Mouse (Mus musculus): ENCODE measurements around the gene Pth1r. TPM values are rescaled to one million over a fixed set of nuclear protein-coding genes. Genes with fewer than 3 reads are reported as not detected.

Gene Pth1r
- polyA plus RNA-seq (2015; fragmentation: Nextera tagmentation; extraction: Ambion mirVana) = 17.5 and 17.9 TPM in 2 replicates

DNA sequence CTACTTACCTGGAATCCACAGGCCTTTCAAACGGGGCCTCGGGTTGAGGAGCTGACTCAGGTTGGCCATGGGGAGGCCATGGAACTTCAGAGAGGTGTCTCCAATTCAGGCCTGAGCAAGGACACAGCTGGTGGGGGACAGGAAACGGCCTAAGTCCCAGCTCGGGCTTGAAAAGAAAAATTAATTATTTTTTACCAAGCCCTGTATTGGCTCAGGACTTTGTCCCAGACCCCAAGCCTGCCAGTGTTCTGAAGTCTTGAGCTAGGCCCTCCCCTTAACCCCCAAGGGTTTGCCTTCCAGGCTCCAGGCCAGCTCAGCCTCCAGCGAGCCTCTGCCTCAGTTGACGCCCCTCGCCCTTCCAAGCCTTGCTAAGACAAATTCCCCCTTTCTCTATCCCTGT is at the start of gene Pth1r:
Gene Pth1r (minus strand): TSS at position 185 of the 400 bp plus-strand sequence.
- Histone ChIP-seq H3K4me3 (replicated peaks; ENCODE audit: low read length) (no peak within 1 kb of the TSS), H3K36me3 (ENCODE audit: control insufficient read depth, insufficient read depth, low read length) (no peaks in the 10 kb centered on the region), H3K4me2 (ENCODE audit: low read depth, low read length) (no peak within 1 kb of the TSS), H3K4me1 (ENCODE audit: control insufficient read depth, insufficient read depth, low read length) (peaks cover 9% of the 10 kb centered on the region), H3K9me3 (replicated peaks; ENCODE audit: control insufficient read depth, low read length) (no peaks in the 10 kb centered on the region), H3K27me3 (ENCODE audit: control insufficient read depth, insufficient read depth, low read length) (peaks cover 19% of the 10 kb centered on the region; the same call in 1 of the 2 replicates), H3K27ac (ENCODE audit: low read length) (no peak within 1 kb of the TSS), H3K9ac (ENCODE audit: low read length) (no peak within 1 kb of the TSS)
- no peak for ATAC-seq (ENCODE audit: insufficient read depth, low FRiP score)
- 51% methylated on average over 7 of the region's 7 CpGs for WGBS

DNA sequence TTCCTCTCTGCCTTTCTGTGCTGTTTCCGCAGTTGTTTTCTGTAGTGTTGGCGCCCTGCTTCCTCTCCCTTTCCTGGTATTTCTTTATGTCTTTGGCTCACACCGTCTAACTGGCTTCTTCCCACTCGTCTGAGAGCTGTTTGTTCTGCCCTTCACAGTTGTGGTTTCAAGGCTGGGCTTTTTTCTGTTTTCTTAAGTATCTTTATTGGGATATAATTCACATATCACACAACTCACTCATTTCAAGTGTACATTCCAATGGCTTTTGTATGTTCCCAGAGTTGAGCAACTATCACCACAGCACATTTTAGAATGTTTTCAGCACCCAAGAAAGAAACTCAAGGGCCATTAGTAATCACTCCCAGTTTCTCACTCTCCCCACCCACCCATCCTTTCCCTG is 43.5 kb upstream of the Pth1r start:
- Histone ChIP-seq H3K4me3 (replicated peaks; ENCODE audit: low read length) (no peak overlapping the region), H3K36me3 (ENCODE audit: control insufficient read depth, insufficient read depth, low read length) (no peaks in the 10 kb centered on the region), H3K27ac (ENCODE audit: low read length) (no peak overlapping the region), H3K4me2 (ENCODE audit: low read depth, low read length) (no peak overlapping the region), H3K9ac (ENCODE audit: low read length) (no peak overlapping the region), H3K4me1 (ENCODE audit: control insufficient read depth, insufficient read depth, low read length) (0 out of 2 replicates have a peak, but pooled peaks cover 3% of the 10 kb centered on the region), H3K27me3 (ENCODE audit: control insufficient read depth, insufficient read depth, low read length) (no peaks in the 10 kb centered on the region), H3K9me3 (replicated peaks; ENCODE audit: control insufficient read depth, low read length) (no peaks in the 10 kb centered on the region)
- ATAC-seq (ENCODE audit: insufficient read depth, low FRiP score) = no peak
- WGBS = 66% methylated on average over 4 of the region's 4 CpGs

DNA sequence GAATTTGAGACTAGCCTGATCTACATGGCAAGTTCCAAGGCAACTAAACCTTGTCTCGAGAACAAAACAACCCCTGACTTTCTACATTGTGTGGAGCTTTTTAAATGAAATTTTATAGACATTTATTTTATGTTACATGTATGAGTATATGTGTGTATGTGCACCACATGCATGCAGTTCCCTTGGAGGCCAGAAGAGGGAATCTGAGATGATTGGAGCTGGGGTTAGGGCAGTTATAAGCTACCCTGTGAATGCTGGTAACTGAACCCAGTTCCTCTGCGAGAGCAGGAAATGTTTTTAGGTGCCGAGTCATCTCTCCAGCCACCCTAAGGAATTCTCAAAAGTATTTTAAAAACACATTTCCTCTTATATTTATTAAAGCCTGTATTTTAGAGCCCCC is 41.2 kb upstream of the Pth1r start:
- ATAC-seq (ENCODE audit: insufficient read depth, low FRiP score) = no peak
- H3K27me3 ChIP-seq (ENCODE audit: control insufficient read depth, insufficient read depth, low read length) = no peaks in the 10 kb centered on the region
- no peak overlapping the region for H3K4me2 ChIP-seq (ENCODE audit: low read depth, low read length)
- H3K36me3 ChIP-seq (ENCODE audit: control insufficient read depth, insufficient read depth, low read length) = no peaks in the 10 kb centered on the region
- H3K9me3 ChIP-seq (replicated peaks; ENCODE audit: control insufficient read depth, low read length) = no peaks in the 10 kb centered on the region
- H3K27ac ChIP-seq (ENCODE audit: low read length) = no peak overlapping the region
- WGBS = 91% methylated on average over 3 of the region's 3 CpGs
- no peak overlapping the region for H3K9ac ChIP-seq (ENCODE audit: low read length)
- H3K4me3 ChIP-seq (replicated peaks; ENCODE audit: low read length) = no peak overlapping the region
- H3K4me1 ChIP-seq (ENCODE audit: control insufficient read depth, insufficient read depth, low read length) = 0 out of 2 replicates have a peak, but pooled peaks cover 3% of the 10 kb centered on the region

DNA sequence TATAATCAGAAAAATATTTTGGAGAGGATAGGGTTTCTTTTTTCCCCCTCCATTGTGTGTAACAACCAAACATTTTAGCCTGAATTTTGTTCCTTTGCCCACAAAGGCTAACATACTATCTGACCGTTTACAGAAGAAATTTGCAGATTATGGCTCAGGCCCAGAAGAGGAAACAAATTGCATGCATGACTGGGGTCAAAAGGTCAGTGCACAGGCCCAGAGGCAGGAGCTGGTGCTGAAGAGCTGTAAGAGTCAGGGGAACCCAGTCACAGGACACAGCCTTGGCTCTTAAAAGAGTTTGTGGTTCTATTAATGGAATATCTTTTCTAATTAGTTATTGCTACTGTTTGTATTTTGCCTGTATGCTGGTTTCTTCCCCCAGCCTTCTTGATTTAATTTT is 36.7 kb upstream of the Pth1r start:
- WGBS = 12% methylated on average over 1 of the region's 1 CpGs
- no peaks in the 10 kb centered on the region for H3K36me3 ChIP-seq (ENCODE audit: control insufficient read depth, insufficient read depth, low read length)
- no peaks in the 10 kb centered on the region for H3K27me3 ChIP-seq (ENCODE audit: control insufficient read depth, insufficient read depth, low read length)
- no peak overlapping the region for H3K4me3 ChIP-seq (replicated peaks; ENCODE audit: low read length)
- H3K9ac ChIP-seq (ENCODE audit: low read length) = no peak overlapping the region
- H3K27ac ChIP-seq (ENCODE audit: low read length) = no peak overlapping the region
- H3K4me2 ChIP-seq (ENCODE audit: low read depth, low read length) = no peak overlapping the region
- 0 out of 2 replicates have a peak, but pooled peaks cover 5% of the 10 kb centered on the region for H3K4me1 ChIP-seq (ENCODE audit: control insufficient read depth, insufficient read depth, low read length)
- no peak for ATAC-seq (ENCODE audit: insufficient read depth, low FRiP score)
- no peaks in the 10 kb centered on the region for H3K9me3 ChIP-seq (replicated peaks; ENCODE audit: control insufficient read depth, low read length)

DNA sequence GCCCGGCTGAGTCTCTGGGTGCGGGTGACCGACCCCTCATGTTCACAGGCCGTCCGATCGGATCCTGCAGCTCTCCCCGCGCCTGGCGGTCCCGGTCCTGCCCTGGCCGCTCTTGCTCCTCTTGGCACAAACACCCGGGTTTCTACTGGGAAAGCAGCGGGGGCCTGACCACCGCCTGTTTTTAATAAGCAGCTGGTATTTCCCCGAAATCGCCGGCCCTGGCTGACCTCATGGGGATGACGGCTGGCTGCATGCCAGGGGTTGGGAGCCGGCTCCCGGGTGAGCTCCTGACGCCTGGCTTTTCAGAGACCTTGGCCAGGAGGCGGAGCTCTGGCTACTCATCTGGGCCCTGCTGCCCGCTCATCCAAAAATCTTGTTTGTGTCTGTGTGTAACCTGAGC is 34.8 kb upstream of the Pth1r start:
- H3K27ac ChIP-seq (ENCODE audit: low read length) = peak overlapping the region; percentile 13; the same call in 1 of the 2 replicates
- no peaks in the 10 kb centered on the region for H3K27me3 ChIP-seq (ENCODE audit: control insufficient read depth, insufficient read depth, low read length)
- 2% methylated on average over 23 of the region's 23 CpGs for WGBS
- peak overlapping the region; percentile 84 for H3K4me2 ChIP-seq (ENCODE audit: low read depth, low read length)
- H3K9ac ChIP-seq (ENCODE audit: low read length) = peak overlapping the region; percentile 71
- peak; percentile 67 for ATAC-seq (ENCODE audit: insufficient read depth, low FRiP score)
- no peaks in the 10 kb centered on the region for H3K9me3 ChIP-seq (replicated peaks; ENCODE audit: control insufficient read depth, low read length)
- H3K36me3 ChIP-seq (ENCODE audit: control insufficient read depth, insufficient read depth, low read length) = no peaks in the 10 kb centered on the region
- H3K4me3 ChIP-seq (replicated peaks; ENCODE audit: low read length) = peak overlapping the region; percentile 46
- H3K4me1 ChIP-seq (ENCODE audit: control insufficient read depth, insufficient read depth, low read length) = 0 out of 2 replicates have a peak, but pooled peaks cover 5% of the 10 kb centered on the region

DNA sequence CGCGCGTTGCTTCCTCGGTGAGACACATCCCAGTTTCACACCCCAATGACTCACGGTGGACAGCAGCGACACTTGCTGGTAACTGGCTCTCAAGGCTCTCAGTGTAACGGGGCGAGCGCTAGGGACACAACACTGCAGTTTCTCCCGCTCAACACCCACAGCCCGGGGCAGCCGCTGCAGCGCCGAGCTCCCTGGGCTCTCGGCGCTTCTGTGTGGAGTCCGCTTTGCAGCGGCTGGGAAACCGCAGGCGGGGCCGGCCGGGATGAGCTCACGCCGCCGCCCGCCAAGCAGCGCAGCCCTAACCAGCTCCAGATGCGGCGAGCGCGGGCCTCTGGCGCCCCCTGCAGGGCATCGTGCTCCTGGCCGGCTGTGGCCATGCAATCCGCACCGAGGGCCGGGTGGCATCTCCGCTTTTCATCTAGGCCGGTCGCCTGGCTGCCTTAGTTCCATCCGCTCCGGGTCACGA is 34.3 kb upstream of the Pth1r start:
- Histone ChIP-seq H3K27me3 (ENCODE audit: control insufficient read depth, insufficient read depth, low read length) (no peaks in the 10 kb centered on the region), H3K27ac (ENCODE audit: low read length) (peak overlapping the region; percentile 13; the same call in 1 of the 2 replicates), H3K9me3 (replicated peaks; ENCODE audit: control insufficient read depth, low read length) (no peaks in the 10 kb centered on the region), H3K36me3 (ENCODE audit: control insufficient read depth, insufficient read depth, low read length) (no peaks in the 10 kb centered on the region), H3K4me3 (replicated peaks; ENCODE audit: low read length) (peak overlapping the region; percentile 46), H3K9ac (ENCODE audit: low read length) (peak overlapping the region; percentile 71), H3K4me2 (ENCODE audit: low read depth, low read length) (peak overlapping the region; percentile 84), H3K4me1 (ENCODE audit: control insufficient read depth, insufficient read depth, low read length) (0 out of 2 replicates have a peak, but pooled peaks cover 5% of the 10 kb centered on the region)
- peak; percentile 92 for ATAC-seq (ENCODE audit: insufficient read depth, low FRiP score)
- WGBS = 0% methylated on average over 43 of the region's 43 CpGs

DNA sequence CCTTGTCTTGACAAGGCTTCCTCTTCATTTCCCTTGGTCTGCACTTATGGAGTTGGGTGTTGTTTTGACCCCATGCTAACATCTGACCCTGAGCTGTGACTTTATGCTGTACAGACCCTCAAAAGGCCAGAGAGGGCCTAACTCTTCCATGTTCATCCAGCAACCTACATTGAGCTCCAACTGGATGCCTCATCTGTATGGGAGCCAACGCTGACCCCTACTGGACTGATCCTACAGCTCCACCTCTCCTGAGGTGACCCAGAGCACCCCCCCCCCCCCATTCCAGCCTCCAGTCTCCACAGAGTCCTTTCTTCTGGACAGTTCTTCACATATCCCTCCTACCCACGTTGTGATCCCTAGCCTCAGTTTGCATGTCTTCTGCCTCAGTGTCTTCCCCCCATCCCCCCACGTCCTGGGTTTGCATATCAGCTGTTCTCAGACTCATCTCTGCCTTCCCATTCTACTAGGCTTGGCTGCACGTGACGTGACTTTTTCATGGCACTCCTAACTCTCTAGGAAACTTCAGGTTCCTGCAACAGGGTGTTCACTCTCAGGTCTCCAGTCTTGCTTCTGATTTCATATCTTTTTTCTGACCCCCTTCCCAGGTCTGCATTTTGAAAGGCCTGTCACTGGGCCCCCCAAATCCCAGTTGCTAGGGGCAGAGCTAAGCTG is 32.4 kb upstream of the Pth1r start:
- WGBS = 65% methylated on average over 5 of the region's 5 CpGs
- Histone ChIP-seq H3K27ac (ENCODE audit: low read length) (no peak overlapping the region), H3K4me2 (ENCODE audit: low read depth, low read length) (no peak overlapping the region), H3K4me3 (replicated peaks; ENCODE audit: low read length) (no peak overlapping the region), H3K9ac (ENCODE audit: low read length) (no peak overlapping the region), H3K4me1 (ENCODE audit: control insufficient read depth, insufficient read depth, low read length) (peaks cover 9% of the 10 kb centered on the region; the same call in 1 of the 2 replicates), H3K27me3 (ENCODE audit: control insufficient read depth, insufficient read depth, low read length) (no peaks in the 10 kb centered on the region), H3K9me3 (replicated peaks; ENCODE audit: control insufficient read depth, low read length) (no peaks in the 10 kb centered on the region), H3K36me3 (ENCODE audit: control insufficient read depth, insufficient read depth, low read length) (no peaks in the 10 kb centered on the region)
- ATAC-seq (ENCODE audit: insufficient read depth, low FRiP score) = no peak

DNA sequence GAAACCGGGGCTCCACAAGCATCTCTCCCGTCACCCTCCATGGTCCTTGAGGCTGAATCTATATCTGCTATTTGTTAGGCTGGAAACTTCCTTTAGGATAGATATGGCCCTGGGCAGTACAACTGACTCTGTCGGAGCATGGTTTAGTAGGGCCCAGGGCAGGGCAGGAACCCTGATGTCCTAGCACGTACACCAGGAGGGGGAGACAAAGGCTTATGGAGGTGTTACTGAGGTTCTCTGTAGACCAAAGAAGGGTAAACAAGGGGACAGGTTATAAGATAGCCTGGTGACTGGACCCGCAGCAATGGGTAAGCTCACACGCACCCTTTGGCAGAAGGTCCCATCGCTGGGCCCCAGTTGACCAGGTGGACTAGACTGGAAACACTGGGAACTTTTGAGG is 31.6 kb upstream of the Pth1r start:
- 77% methylated on average over 7 of the region's 7 CpGs for WGBS
- Histone ChIP-seq H3K4me3 (replicated peaks; ENCODE audit: low read length) (no peak overlapping the region), H3K4me1 (ENCODE audit: control insufficient read depth, insufficient read depth, low read length) (peaks cover 9% of the 10 kb centered on the region; the same call in 1 of the 2 replicates), H3K4me2 (ENCODE audit: low read depth, low read length) (no peak overlapping the region), H3K27ac (ENCODE audit: low read length) (no peak overlapping the region), H3K9ac (ENCODE audit: low read length) (no peak overlapping the region), H3K36me3 (ENCODE audit: control insufficient read depth, insufficient read depth, low read length) (no peaks in the 10 kb centered on the region), H3K27me3 (ENCODE audit: control insufficient read depth, insufficient read depth, low read length) (no peaks in the 10 kb centered on the region), H3K9me3 (replicated peaks; ENCODE audit: control insufficient read depth, low read length) (no peaks in the 10 kb centered on the region)
- no peak for ATAC-seq (ENCODE audit: insufficient read depth, low FRiP score)

DNA sequence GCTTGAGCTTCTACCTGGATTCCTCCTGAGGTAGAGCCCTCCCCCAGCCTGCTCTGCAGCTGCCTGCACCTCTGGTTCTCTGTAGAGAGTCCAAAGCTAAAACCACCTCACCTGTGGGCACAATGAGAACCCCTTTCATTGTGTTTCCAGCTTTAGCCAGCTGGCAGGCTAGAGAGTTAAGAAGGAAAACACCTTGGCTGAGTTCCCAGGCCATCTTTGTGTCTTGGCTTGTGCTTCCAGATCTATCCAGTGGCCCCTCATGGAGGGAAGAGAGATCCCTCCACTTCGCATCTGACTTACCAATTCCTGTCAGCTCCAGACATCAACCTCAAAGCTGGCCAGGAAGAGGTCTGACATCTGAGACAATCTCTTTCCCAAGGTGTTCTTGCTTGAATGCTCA is 31.2 kb upstream of the Pth1r start:
- Histone ChIP-seq H3K27me3 (ENCODE audit: control insufficient read depth, insufficient read depth, low read length) (no peaks in the 10 kb centered on the region), H3K36me3 (ENCODE audit: control insufficient read depth, insufficient read depth, low read length) (no peaks in the 10 kb centered on the region), H3K27ac (ENCODE audit: low read length) (no peak overlapping the region), H3K4me3 (replicated peaks; ENCODE audit: low read length) (no peak overlapping the region), H3K4me2 (ENCODE audit: low read depth, low read length) (no peak overlapping the region), H3K9ac (ENCODE audit: low read length) (no peak overlapping the region), H3K4me1 (ENCODE audit: control insufficient read depth, insufficient read depth, low read length) (peaks cover 9% of the 10 kb centered on the region; the same call in 1 of the 2 replicates), H3K9me3 (replicated peaks; ENCODE audit: control insufficient read depth, low read length) (no peaks in the 10 kb centered on the region)
- ATAC-seq (ENCODE audit: insufficient read depth, low FRiP score) = no peak
- 76% methylated on average over 1 of the region's 1 CpGs for WGBS

All from stomach, embryonic 16.5 days (tissue).